Mouse (Mus musculus): ENCODE measurements at regions not wholly inside any gene's neighbourhood (a gene's known extent, or its start where the extent isn't known, plus 50 kb on each side); places are given as distances from the start of the nearest gene placed in this dataset.

- TF ChIP-seq CTCF (IDR thresholded peaks at IDR 0.05; ENCODE audit: borderline replicate concordance, control insufficient read depth, extremely low read depth, insufficient read depth, low read length, poor library complexity) = no peak
- TF ChIP-seq POLR2A (IDR thresholded peaks at IDR 0.05; ENCODE audit: control insufficient read depth, extremely low read depth, insufficient read depth, low read length, poor library complexity) = no peak
Measured at GRCm38 (mm10) chr2:124821366-124821765, 246.6 kb upstream of the Slc24a5 start.
